Comparison of ENCODE assay signal across 8 mouse cellular contexts in the genomic region with DNA sequence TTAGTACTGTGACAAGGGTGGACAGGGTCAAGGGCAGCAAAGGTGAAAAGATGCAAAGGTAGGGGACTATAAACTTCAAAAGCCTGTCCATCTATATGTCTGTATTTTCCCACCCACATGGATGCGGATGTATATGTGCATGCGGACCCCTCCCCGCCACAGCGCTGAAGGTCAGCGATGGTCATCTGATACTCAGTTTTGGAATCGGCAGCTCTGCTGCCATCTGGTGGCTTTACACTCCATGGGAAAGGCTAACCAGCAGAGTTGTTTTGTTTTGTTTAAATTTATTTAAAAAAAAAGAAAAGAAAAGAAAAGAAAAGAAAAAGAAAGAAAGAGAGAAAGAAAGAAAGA. TPM values are rescaled to one million over a fixed set of nuclear protein-coding genes. Genes with fewer than 3 reads are reported as not detected.
DNase-seq lines count a peak whose midpoint lies in the region; ATAC-seq and TF ChIP-seq lines count a peak whose summit lies in the region.

No protein-coding gene starts in this region.

- H3K9me3 ChIP-seq in heart, embryonic 14.5 days (ENCODE audit: control insufficient read depth, low read length), result no peaks in the 10 kb centered on the region

- no peak for ATAC-seq in heart, embryonic 14.5 days (ENCODE audit: insufficient number of reproducible peaks, insufficient read depth, low FRiP score, low read depth)
- ATAC-seq in activated CD4-positive, CD25-positive, alpha-beta regulatory T cell, adult 4 months, result no peak

- H3K9ac ChIP-seq in heart, embryonic 14.5 days (ENCODE audit: low read length), result no peak overlapping the region

- WGBS in cerebellum, adult 2 months, result 0% methylated on average over 6 of the region's 6 CpGs
- WGBS in bone marrow, adult 2 months, result 1% methylated on average over 6 of the region's 6 CpGs
- under 1% methylated on average over 6 of the region's 6 CpGs for WGBS in heart, embryonic 14.5 days

- peak overlapping the region; percentile 89 for H3K4me2 ChIP-seq in heart, embryonic 14.5 days (ENCODE audit: low read length)

- TF ChIP-seq CTCF in cerebellum, adult 2 months (IDR thresholded peaks at IDR 0.05; ENCODE audit: borderline replicate concordance, insufficient read depth, low read depth, low read length), result peak; percentile 35
- peak; percentile 57 for TF ChIP-seq CTCF in bone marrow, adult 2 months (IDR thresholded peaks at IDR 0.05; ENCODE audit: control insufficient read depth, insufficient read depth, low read length)

- H3K4me1 ChIP-seq in cerebellum, adult 2 months (ENCODE audit: control insufficient read depth, insufficient read depth, low read length), result peaks cover 3% of the 10 kb centered on the region; the same call in 1 of the 2 replicates
- no peaks in the 10 kb centered on the region; the same call in none of the 2 replicates for H3K4me1 ChIP-seq in bone marrow, adult 2 months (ENCODE audit: control insufficient read depth, insufficient read depth, low read length)
- H3K4me1 ChIP-seq in heart, embryonic 14.5 days (ENCODE audit: control insufficient read depth in 2 of 2, insufficient read depth in 2 of 2, low read length in 2 of 2), result peaks cover 10 to 18% of the 10 kb centered on the region in 2 experiments

- H3K4me3 ChIP-seq in cerebellum, adult 2 months (replicated peaks; ENCODE audit: insufficient read depth, low read depth, low read length), result peak overlapping the region; percentile 29
- peak overlapping the region; percentile 17 for H3K4me3 ChIP-seq in bone marrow, adult 2 months (replicated peaks; ENCODE audit: control insufficient read depth, low read depth, low read length)
- H3K4me3 ChIP-seq in heart, embryonic 14.5 days (ENCODE audit: control insufficient read depth in 1 of 2, insufficient read depth in 1 of 2, low read depth in 1 of 2, low read length in 2 of 2), result peak overlapping the region in 1 of 2 experiments; percentile 7; a peak in 1 of 4 replicates

- TF ChIP-seq POLR2A in cerebellum, adult 2 months (IDR thresholded peaks at IDR 0.05; ENCODE audit: borderline replicate concordance, insufficient read depth, low read length), result no peak
- TF ChIP-seq POLR2A in bone marrow, adult 2 months (IDR thresholded peaks at IDR 0.05; ENCODE audit: borderline replicate concordance, control insufficient read depth, low read depth, low read length), result no peak

- no peak for DNase-seq in cerebellum, adult 2 months
- no peak for DNase-seq in cerebellum, adult 11-12 months
- DNase-seq in kidney, postnatal 36 days, result peak; percentile 31 to 81
- DNase-seq in mesoderm, embryonic 11.5 days (ENCODE audit: low read depth, low spot score), result peak; percentile 44
- DNase-seq in spleen, adult 18-20 months, result no peak

- H3K36me3 ChIP-seq in heart, embryonic 14.5 days (ENCODE audit: control insufficient read depth, insufficient read depth, low read length), result no peaks in the 10 kb centered on the region

- no peak overlapping the region for H3K27ac ChIP-seq in cerebellum, adult 2 months (ENCODE audit: insufficient read depth, low read length)
- H3K27ac ChIP-seq in bone marrow, adult 2 months (ENCODE audit: control insufficient read depth, insufficient read depth, low read depth, low read length, poor library complexity), result peak overlapping the region; percentile 68
- no peak overlapping the region for H3K27ac ChIP-seq in heart, embryonic 14.5 days (replicated peaks in 1 of 2; ENCODE audit: control insufficient read depth in 1 of 2, insufficient read depth in 1 of 2, low read depth in 2 of 2, low read length in 2 of 2)

- peaks cover 2% of the 10 kb centered on the region; the same call in 1 of the 2 replicates for H3K27me3 ChIP-seq in cerebellum, adult 2 months (ENCODE audit: control insufficient read depth, insufficient read depth, low read length)
- peaks cover 15% of the 10 kb centered on the region for H3K27me3 ChIP-seq in heart, embryonic 14.5 days (ENCODE audit: control insufficient read depth, insufficient read depth, low read length)

RNA-seq across cellular contexts. Expression of a gene that starts 8.6 kb away (rescaled TPM):
- 0.74 and 1.0 TPM in 2 replicates for polyA plus RNA-seq in cerebellum, adult 2 months (2012; rRNA removed)
- 212 and 213 TPM in 2 replicates for polyA plus RNA-seq in bone marrow, adult 2 months (2011; ENCODE audit: insufficient read depth, insufficient read length, low replicate concordance, missing spikeins)
- 1.9 and 4.1 TPM in 2 replicates for polyA plus RNA-seq in heart, embryonic 14.5 days (2014; fragmentation: Nextera tagmentation; extraction: Ambion mirVana)
- polyA plus RNA-seq in activated CD4-positive, CD25-positive, alpha-beta regulatory T cell, adult 4 months (2017; shearing (Covaris generic)), result 10 to 100 TPM; 31.4 to 40.8 TPM

RNA-seq across cellular contexts. Expression of a gene that starts 37.0 kb away (rescaled TPM):
- polyA plus RNA-seq in cerebellum, adult 2 months (2012; rRNA removed), result 6.6 and 7.4 TPM in 2 replicates
- 0.38 and 2.0 TPM in 2 replicates for polyA plus RNA-seq in bone marrow, adult 2 months (2011; ENCODE audit: insufficient read depth, insufficient read length, low replicate concordance, missing spikeins)
- 0.04 TPM in 1 of 2 replicates, not detected in the other for polyA plus RNA-seq in heart, embryonic 14.5 days (2014; fragmentation: Nextera tagmentation; extraction: Ambion mirVana)
- not detected for polyA plus RNA-seq in activated CD4-positive, CD25-positive, alpha-beta regulatory T cell, adult 4 months (2017; shearing (Covaris generic))

RNA-seq across cellular contexts. Expression of a gene that starts 40.9 kb away (rescaled TPM):
- polyA plus RNA-seq in cerebellum, adult 2 months (2012; rRNA removed), result 2.1 and 2.7 TPM in 2 replicates
- 67.9 and 68.4 TPM in 2 replicates for polyA plus RNA-seq in bone marrow, adult 2 months (2011; ENCODE audit: insufficient read depth, insufficient read length, low replicate concordance, missing spikeins)
- polyA plus RNA-seq in heart, embryonic 14.5 days (2014; fragmentation: Nextera tagmentation; extraction: Ambion mirVana), result 1.5 and 2.8 TPM in 2 replicates
- not detected for polyA plus RNA-seq in activated CD4-positive, CD25-positive, alpha-beta regulatory T cell, adult 4 months (2017; shearing (Covaris generic))

Comparison
In these comparisons a context has a peak if more than half of its experiments do, and no peak if none do; other contexts are left out.
1. DNase-seq: peak in kidney, postnatal 36 days (2 of 2) and mesoderm, embryonic 11.5 days (single experiment); none in cerebellum, adult 2 months (0 of 2), cerebellum, adult 11-12 months (single experiment) and spleen, adult 18-20 months (0 of 2).
2. RNA of a gene that starts 40.9 kb away (polyA plus RNA-seq): 67.9 to 68.4 TPM in bone marrow, adult 2 months; 1.5 to 2.8 TPM in heart, embryonic 14.5 days, 2.1 to 2.7 TPM in cerebellum, adult 2 months and not detected in activated CD4-positive, CD25-positive, alpha-beta regulatory T cell, adult 4 months; every median in the first group is over 10 times any median in the second.